Mouse (Mus musculus) heart, embryonic 12.5 days (tissue): ENCODE data around the gene Ccnd3. TPM values are rescaled to one million over a fixed set of nuclear protein-coding genes. Genes with fewer than 3 reads are reported as not detected.

Experiments
- ATAC-seq: fragments of 200-750 bp; cut with Nextera tagmentation; 2 replicates; pipeline ENCODE4 v1.8.0; 2017; ENCODE audit warnings: moderate TSS enrichment, moderate library complexity; ENCODE audit not compliant: insufficient number of reproducible peaks, low FRiP score
- H3K27ac ChIP-seq: fragments of 300-500 bp; sonication (generic); 2 replicates; pipeline ENCODE4 v1.5.1; 2016; ENCODE audit warnings: mild to moderate bottlenecking, moderate library complexity; ENCODE audit not compliant: poor library complexity, severe bottlenecking
- H3K27me3 ChIP-seq: fragments of 300-500 bp; sonication (generic); replicated peaks from 2 replicates; pipeline ENCODE4 v1.6.1; 2016; ENCODE audit warnings: mild to moderate bottlenecking, moderate library complexity
- H3K36me3 ChIP-seq: fragments of 300-500 bp; sonication (generic); 2 replicates; pipeline ENCODE4 v1.6.1; 2016; ENCODE audit warnings: mild to moderate bottlenecking, moderate library complexity
- H3K4me1 ChIP-seq: fragments of 300-500 bp; sonication (generic); replicated peaks from 2 replicates; pipeline ENCODE4 v1.6.1; 2016; ENCODE audit warnings: mild to moderate bottlenecking
- H3K4me2 ChIP-seq: fragments of 300-500 bp; sonication (generic); 2 replicates; pipeline ENCODE4 v1.6.1; 2016; ENCODE audit warnings: mild to moderate bottlenecking, moderate library complexity
- H3K4me3 ChIP-seq: fragments of 300-500 bp; sonication (generic); 2 replicates; pipeline ENCODE4 v1.5.1; 2016; ENCODE audit warnings: mild to moderate bottlenecking
- H3K9ac ChIP-seq: fragments of 300-500 bp; sonication (generic); 2 replicates; pipeline ENCODE4 v1.6.1; 2016; ENCODE audit warnings: mild to moderate bottlenecking, moderate library complexity
- H3K9me3 ChIP-seq: fragments of 300-500 bp; sonication (generic); replicated peaks from 2 replicates; pipeline ENCODE4 v1.6.1; 2016; ENCODE audit warnings: mild to moderate bottlenecking, moderate library complexity
- WGBS: fragments of 180-500 bp; shearing (Covaris S2); methylation state at CpG from one replicate; pipeline ENCODE4 v1.1.7; 2016; 5-methylcytosine and 5-hydroxymethylcytosine counted together
- polyA plus RNA-seq: library from polyadenylated mRNA; unstranded; fragments of >200 nt; fragmentation: Nextera tagmentation; extraction: Ambion mirVana; gene quantifications from 2 replicates; pipeline ENCODE4 v1.2.1, GENCODE M21; 2016

Ccnd3 gene
- polyA plus RNA-seq, 1 experiment from 2014 or later = 533 TPM

DNA sequence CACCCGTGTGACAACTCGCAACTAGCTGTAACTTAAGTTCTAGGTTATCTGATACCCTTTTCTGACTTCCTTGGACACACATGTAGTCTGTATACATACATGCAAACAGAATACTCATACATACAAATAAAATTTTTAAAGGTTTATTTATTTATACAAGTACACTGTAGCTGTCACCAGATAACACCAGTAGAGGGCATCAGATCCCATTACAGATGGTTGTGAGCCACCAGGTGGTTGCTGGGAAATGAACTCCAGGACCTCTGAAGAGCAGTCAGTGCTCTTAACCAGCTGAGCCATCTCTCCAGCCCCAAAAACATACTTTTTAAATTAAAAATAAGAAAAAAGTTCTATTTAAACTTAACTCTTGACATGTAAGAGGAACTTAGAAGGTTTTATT is 138.1 kb downstream of the Ccnd3 start:
- ATAC-seq = no peak
- H3K9ac ChIP-seq = no peak overlapping the region
- no peak overlapping the region for H3K4me2 ChIP-seq
- WGBS = 81% methylated on average over 2 of the region's 2 CpGs
- H3K27me3 ChIP-seq = no peaks in the 10 kb centered on the region
- no peaks in the 10 kb centered on the region for H3K36me3 ChIP-seq
- peaks cover 2% of the 10 kb centered on the region; the same call in 1 of the 2 replicates for H3K4me1 ChIP-seq
- no peak overlapping the region for H3K27ac ChIP-seq
- H3K4me3 ChIP-seq = no peak overlapping the region
- H3K9me3 ChIP-seq = no peaks in the 10 kb centered on the region

GRCm38 (mm10) chr17:47646683-47647082 is 141.8 kb downstream of the Ccnd3 start:
- H3K9me3 ChIP-seq = no peaks in the 10 kb centered on the region
- peaks cover 10% of the 10 kb centered on the region; the same call in 1 of the 2 replicates for H3K4me1 ChIP-seq
- no peak overlapping the region for H3K4me3 ChIP-seq
- H3K9ac ChIP-seq = no peak overlapping the region
- no peaks in the 10 kb centered on the region for H3K27me3 ChIP-seq
- whole genome bisulfite sequencing = 85% methylated on average over 1 of the region's 1 CpGs
- H3K4me2 ChIP-seq = no peak overlapping the region
- H3K36me3 ChIP-seq = peaks cover 3% of the 10 kb centered on the region; the same call in 1 of the 2 replicates
- no peak overlapping the region for H3K27ac ChIP-seq
- no peak for ATAC-seq

GRCm38 (mm10) chr17:47648966-47649365 is 144.1 kb downstream of the Ccnd3 start:
- Histone ChIP-seq H3K4me2 (no peak overlapping the region), H3K27ac (no peak overlapping the region), H3K4me1 (peaks cover 10% of the 10 kb centered on the region; the same call in 1 of the 2 replicates), H3K27me3 (no peaks in the 10 kb centered on the region), H3K36me3 (peaks cover 10% of the 10 kb centered on the region; the same call in 1 of the 2 replicates), H3K9ac (no peak overlapping the region), H3K9me3 (no peaks in the 10 kb centered on the region), H3K4me3 (no peak overlapping the region)
- WGBS = 59% methylated on average over 4 of the region's 4 CpGs
- ATAC-seq = no peak

Other genes starting within 250 kb of the Ccnd3 start
- 64.6 and 68.1 TPM in 2 replicates for gene Mrps10, start 136.2 kb upstream of the Ccnd3 start, polyA plus RNA-seq
- 1.8 and 2.0 TPM in 2 replicates for gene Guca1b, start 119.7 kb upstream of the Ccnd3 start, polyA plus RNA-seq
- 3.2 and 3.8 TPM in 2 replicates for gene Guca1a, start 104.5 kb upstream of the Ccnd3 start, polyA plus RNA-seq
- 0.85 and 1.1 TPM in 2 replicates for gene AI661453, start 68.4 kb upstream of the Ccnd3 start, polyA plus RNA-seq
- gene 1700001C19Rik, start 67.7 kb upstream of the Ccnd3 start, polyA plus RNA-seq = 1.0 and 1.2 TPM in 2 replicates
- gene Taf8, start 2.8 kb upstream of the Ccnd3 start, polyA plus RNA-seq = 21.1 and 22.1 TPM in 2 replicates
- gene Bysl, start 106.4 kb downstream of the Ccnd3 start, polyA plus RNA-seq = 24.7 and 27.8 TPM in 2 replicates
- 27.8 and 30.0 TPM in 2 replicates for gene Med20, start 106.5 kb downstream of the Ccnd3 start, polyA plus RNA-seq
- 1.3 and 2.7 TPM in 2 replicates for gene Gm20517, start 106.5 kb downstream of the Ccnd3 start, polyA plus RNA-seq
- 3.5 and 4.8 TPM in 2 replicates for gene Usp49, start 125.6 kb downstream of the Ccnd3 start, polyA plus RNA-seq
- 352 and 355 TPM in 2 replicates for gene Tomm6, start 183.3 kb downstream of the Ccnd3 start, polyA plus RNA-seq
- gene Frs3, start 184.0 kb downstream of the Ccnd3 start, polyA plus RNA-seq = 4.6 and 5.1 TPM in 2 replicates
- gene Gm21981, start 189.4 kb downstream of the Ccnd3 start, polyA plus RNA-seq = 0.15 and 0.19 TPM in 2 replicates
- gene Prickle4, start 189.7 kb downstream of the Ccnd3 start, polyA plus RNA-seq = 0.56 TPM in 1 of 2 replicates, not detected in the other
- not detected in 2 replicates for gene Pgc, start 221.8 kb downstream of the Ccnd3 start, polyA plus RNA-seq
- gene Tfeb, start 232.0 kb downstream of the Ccnd3 start, polyA plus RNA-seq = 22.7 and 24.5 TPM in 2 replicates